Mouse (Mus musculus) spleen, embryonic (tissue): ENCODE measurements at regions not wholly inside any gene's neighbourhood (a gene's known extent, or its start where the extent isn't known, plus 50 kb on each side); places are given as distances from the start of the nearest gene placed in this dataset.

Experiments
- CTCF ChIA-PET: fragments of 350-600 bp; sonication (Branson Sonifier 250); formaldehyde crosslinking; loops from one replicate; lab custom pipeline; 2022; lab: Charles Lee

DNA sequence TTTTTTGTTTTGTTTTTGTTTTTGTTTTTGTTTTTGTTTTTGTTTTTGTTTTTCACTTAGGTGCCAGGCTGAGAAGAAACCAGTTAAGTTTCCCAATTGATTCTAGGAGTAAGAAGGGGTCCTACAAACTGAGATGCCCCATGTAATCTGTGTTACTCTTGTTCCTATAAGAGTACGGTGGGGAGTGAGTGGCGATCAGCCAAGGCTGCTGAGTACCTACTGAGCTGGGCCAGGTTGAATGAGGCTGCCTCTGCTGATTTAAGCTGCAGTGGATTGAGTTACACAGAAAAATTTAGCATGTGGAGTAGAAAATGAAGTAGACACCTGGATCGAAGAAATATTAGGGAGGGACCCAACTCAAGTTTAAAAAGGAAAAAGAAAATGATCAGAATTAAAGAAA lies 494.7 kb downstream of the Ncam2 start:
- CTCF ChIA-PET: interaction anchor here (0.7 kb wide), 1 partner anchor 951 kb away, joined by 5 read pairs; no protein-coding TSS in a partner anchor

DNA sequence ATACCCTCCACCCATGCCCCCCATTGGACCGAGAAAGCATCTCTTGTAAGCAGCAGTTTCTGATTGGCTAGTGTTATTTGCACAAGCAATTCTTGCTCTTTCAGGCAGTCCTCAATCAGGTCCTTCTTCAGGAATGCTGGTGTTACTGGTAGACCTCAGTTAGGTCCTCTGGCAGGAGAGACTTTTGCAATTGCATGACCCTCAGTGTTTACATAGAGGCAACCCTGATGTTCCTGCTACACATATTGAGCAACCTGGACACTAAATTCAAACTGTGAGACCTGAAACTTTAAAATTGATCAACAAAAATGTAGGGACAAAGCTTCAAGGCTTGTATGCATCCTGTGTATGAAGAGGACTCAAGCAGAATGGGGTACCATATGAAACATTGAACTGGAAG lies 502.9 kb downstream of the Ncam2 start:
- CTCF ChIA-PET: no interaction called here
